Mouse (Mus musculus) MEL (cell line): ENCODE measurements around the gene Dupd1. TPM values are rescaled to one million over a fixed set of nuclear protein-coding genes. Genes with fewer than 3 reads are reported as not detected.

Experiments
- DNase-seq: peaks from one replicate; pipeline ENCODE4 v3.0.0; 2011; ENCODE audit warnings: low read depth, low spot score
- H3K27ac ChIP-seq: 2 replicates; pipeline ENCODE4 v1.5.1; 2012; ENCODE audit warnings: low read depth, mild to moderate bottlenecking, control low read depth, low read length, moderate library complexity; ENCODE audit not compliant: control insufficient read depth
- H3K27me3 ChIP-seq, 2 experiments: fragments of 150-350 bp in 1 of 2; sonication (generic) in 1 of 2; 2 replicates each; pipeline ENCODE4 v1.6.1; 2012; ENCODE audit warnings: low read length in 2 of 2, mild to moderate bottlenecking in 2 of 2, improper control_type of control experiment in 1 of 2, moderate library complexity in 1 of 2; ENCODE audit not compliant: insufficient read depth in 2 of 2, control insufficient read depth in 1 of 2
- H3K36me3 ChIP-seq, 2 experiments: 2 replicates each; pipeline ENCODE4 v1.6.1; 2012 to 2014; ENCODE audit warnings: low read length in 2 of 2, improper control_type of control experiment in 1 of 2, inconsistent platforms in 1 of 2, mild to moderate bottlenecking in 1 of 2; ENCODE audit not compliant: insufficient read depth in 2 of 2, control insufficient read depth in 1 of 2
- H3K4me1 ChIP-seq, 2 experiments: fragments of 150-350 bp in 1 of 2; sonication (generic) in 1 of 2; 2 replicates each; pipeline ENCODE4 v1.6.1; 2012; ENCODE audit warnings: low read length in 2 of 2, improper control_type of control experiment in 1 of 2, mild to moderate bottlenecking in 1 of 2; ENCODE audit not compliant: insufficient read depth in 2 of 2, control insufficient read depth in 1 of 2
- H3K4me3 ChIP-seq, 2 experiments: fragments of 150-350 bp in 1 of 2; sonication (generic) in 1 of 2; 2 replicates each; pipeline ENCODE4 v1.5.1; 2012; ENCODE audit warnings: low read depth in 2 of 2, low read length in 2 of 2, mild to moderate bottlenecking in 2 of 2, moderate library complexity in 2 of 2, control low read depth in 1 of 2, improper control_type of control experiment in 1 of 2; ENCODE audit not compliant: control insufficient read depth in 1 of 2, insufficient read depth in 1 of 2
- H3K79me2 ChIP-seq: 2 replicates; pipeline ENCODE4 v1.6.1; 2012; ENCODE audit warnings: mild to moderate bottlenecking, low read length, moderate library complexity; ENCODE audit not compliant: control insufficient read depth, poor library complexity, insufficient read depth
- H3K9ac ChIP-seq: 2 replicates; pipeline ENCODE4 v1.6.1; 2012; ENCODE audit warnings: low read depth, mild to moderate bottlenecking, control low read depth, low read length, moderate library complexity; ENCODE audit not compliant: control insufficient read depth, poor library complexity, severe bottlenecking
- H3K9me3 ChIP-seq: fragments of 150-350 bp; sonication (generic); replicated peaks from 2 replicates; pipeline ENCODE4 v1.6.1; 2012; ENCODE audit warnings: mild to moderate bottlenecking, low read length, improper control_type of control experiment, moderate library complexity; ENCODE audit not compliant: insufficient read depth
- ELF1 ChIP-seq: IDR thresholded peaks from 2 replicates; pipeline ENCODE4 v1.6.1; 2014; ENCODE audit warnings: low read depth, mild to moderate bottlenecking, inconsistent platforms, low read length, improper control_type of control experiment, moderate library complexity
- GABPA ChIP-seq: IDR thresholded peaks from 2 replicates; pipeline ENCODE4 v1.6.1; 2012; ENCODE audit warnings: low read depth, mild to moderate bottlenecking, inconsistent platforms, low read length, improper control_type of control experiment, moderate library complexity
- GATA1 ChIP-seq: IDR thresholded peaks from 2 replicates; pipeline ENCODE4 v1.6.1; 2011; ENCODE audit warnings: low read depth, low read length, improper control_type of control experiment
- HCFC1 ChIP-seq: IDR thresholded peaks from 2 replicates; pipeline ENCODE4 v1.6.1; 2012; ENCODE audit warnings: low read depth, mild to moderate bottlenecking, inconsistent platforms, low read length, improper control_type of control experiment, moderate library complexity
- JUND ChIP-seq: IDR thresholded peaks from 2 replicates; pipeline ENCODE4 v1.6.1; 2011; ENCODE audit warnings: low read depth, mild to moderate bottlenecking, improper control_type of control experiment, low read length
- KAT2A ChIP-seq: conservative IDR thresholded peaks from 2 replicates; pipeline ENCODE4 v1.6.1; 2012; ENCODE audit warnings: low read depth, low read length, improper control_type of control experiment, inconsistent platforms
- MAFK ChIP-seq: IDR thresholded peaks from 2 replicates; pipeline ENCODE4 v1.6.1; 2011; ENCODE audit warnings: low read depth, mild to moderate bottlenecking, low read length, improper control_type of control experiment, borderline replicate concordance
- MYB ChIP-seq: IDR thresholded peaks from 2 replicates; pipeline ENCODE4 v1.6.1; 2011; ENCODE audit warnings: mild to moderate bottlenecking, low read depth, low read length, improper control_type of control experiment
- MYC ChIP-seq: IDR thresholded peaks from 2 replicates; pipeline ENCODE4 v1.6.1; 2011; ENCODE audit warnings: low read depth, mild to moderate bottlenecking, low read length, improper control_type of control experiment, moderate library complexity
- POLR2A ChIP-seq, 2 experiments: IDR thresholded peaks; 2 replicates each; pipeline ENCODE4 v1.6.1; 2011 to 2012; ENCODE audit warnings: low read length in 2 of 2, mild to moderate bottlenecking in 2 of 2, control low read depth in 1 of 2, improper control_type of control experiment in 1 of 2, low read depth in 1 of 2, moderate library complexity in 1 of 2; ENCODE audit not compliant: control insufficient read depth in 1 of 2, insufficient read depth in 1 of 2, poor library complexity in 1 of 2
- POLR2AphosphoS5 ChIP-seq: IDR thresholded peaks from 2 replicates; pipeline ENCODE4 v1.6.1; 2012; ENCODE audit warnings: low read depth, borderline replicate concordance, mild to moderate bottlenecking, inconsistent platforms, low read length, moderate library complexity, mixed read lengths
- RCOR1 ChIP-seq: IDR thresholded peaks from 2 replicates; pipeline ENCODE4 v1.6.1; 2012; ENCODE audit warnings: low read depth, mild to moderate bottlenecking, inconsistent platforms, low read length, improper control_type of control experiment
- SMC3 ChIP-seq: IDR thresholded peaks from 2 replicates; pipeline ENCODE4 v1.6.1; 2011; ENCODE audit warnings: low read depth, low read length, improper control_type of control experiment
- TCF12 ChIP-seq: IDR thresholded peaks from 2 replicates; pipeline ENCODE4 v1.6.1; 2014; ENCODE audit warnings: low read depth, mild to moderate bottlenecking, inconsistent platforms, low read length, improper control_type of control experiment, moderate library complexity
- UBTF ChIP-seq: IDR thresholded peaks from 2 replicates; pipeline ENCODE4 v1.6.1; 2012; ENCODE audit warnings: low read depth, mild to moderate bottlenecking, inconsistent platforms, low read length, improper control_type of control experiment, moderate library complexity, borderline replicate concordance; ENCODE audit not compliant: insufficient read depth
- USF1 ChIP-seq: IDR thresholded peaks from 2 replicates; pipeline ENCODE4 v1.6.1; 2014; ENCODE audit warnings: low read depth, mild to moderate bottlenecking, inconsistent platforms, low read length, improper control_type of control experiment, moderate library complexity
- USF2 ChIP-seq, 2 experiments: IDR thresholded peaks; 2 replicates each; pipeline ENCODE4 v1.6.1; 2011 to 2012; ENCODE audit warnings: improper control_type of control experiment in 2 of 2, low read length in 2 of 2, borderline replicate concordance in 1 of 2, inconsistent platforms in 1 of 2, low read depth in 1 of 2, mild to moderate bottlenecking in 1 of 2; ENCODE audit not compliant: insufficient read depth in 1 of 2
- ZC3H11A ChIP-seq: IDR thresholded peaks from 2 replicates; pipeline ENCODE4 v1.6.1; 2012; ENCODE audit warnings: low read depth, mild to moderate bottlenecking, inconsistent platforms, low read length, improper control_type of control experiment
- ZMIZ1 ChIP-seq: IDR thresholded peaks from 2 replicates; pipeline ENCODE4 v1.6.1; 2012; ENCODE audit warnings: low read depth, mild to moderate bottlenecking, inconsistent platforms, low read length, improper control_type of control experiment, moderate library complexity
- ZNF384 ChIP-seq: IDR thresholded peaks from 2 replicates; pipeline ENCODE4 v1.6.1; 2012; ENCODE audit warnings: low read depth, mild to moderate bottlenecking, inconsistent platforms, low read length, improper control_type of control experiment
- polyA plus RNA-seq, 2 experiments: library from polyadenylated mRNA; stranded (reverse) in 1 of 2; unstranded in 1 of 2; fragments of >175 nt in 1 of 2; fragments of >200 nt in 1 of 2; gene quantifications; 2 replicates each; pipeline versions ENCODE4 v1.2.1 to v1.2.4; 2012; ENCODE audit warnings: low replicate concordance in 2 of 2, low read depth in 1 of 2; ENCODE audit not compliant: insufficient read length in 2 of 2, insufficient read depth in 1 of 2, missing spikeins in 1 of 2
- total RNA-seq: library from RNA; depleted of rRNA; stranded (reverse); fragments of 300-350 nt; gene quantifications from 2 replicates; pipeline ENCODE4 v1.2.3, GENCODE M21; 2012

Gene Dupd1
- total and polyA plus RNA-seq, 3 experiments, result not detected

DNA sequence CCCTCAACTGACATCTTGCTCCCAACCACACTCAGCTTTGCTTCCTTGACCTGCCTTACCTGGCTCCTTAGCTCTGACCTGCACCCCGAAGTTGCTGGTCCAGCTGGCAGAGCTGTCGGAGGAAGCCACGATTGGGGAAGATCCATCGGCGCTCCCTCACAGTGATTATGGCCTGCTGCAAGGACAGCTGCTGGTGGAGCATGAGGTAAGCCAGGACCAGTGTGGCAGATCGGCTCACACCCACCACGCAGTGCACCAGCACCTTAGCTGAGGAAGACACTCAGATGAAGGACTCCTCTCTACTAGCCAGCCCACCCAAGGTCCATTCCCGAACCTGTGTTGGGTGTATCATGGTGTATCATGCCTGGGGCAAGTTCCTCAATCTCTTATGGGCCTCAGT, 31.9 kb upstream of the Dupd1 start:
- Histone ChIP-seq H3K27ac (no peak overlapping the region), H3K4me3 (no peak overlapping the region), H3K4me1 (peaks cover 2 to 20% of the 10 kb centered on the region in 2 experiments), H3K79me2 (peaks cover 9% of the 10 kb centered on the region), H3K9ac (no peak overlapping the region), H3K9me3 (no peaks in the 10 kb centered on the region), H3K36me3 (peaks cover 0 to 4% of the 10 kb centered on the region in 2 experiments; a peak in 2 of 4 replicates), H3K27me3 (no peaks in the 10 kb centered on the region)
- no peak for DNase-seq
- TF ChIP-seq KAT2A (no peak), MAFK (no peak), USF2 (IDR thresholded peaks at IDR 0.05; ENCODE audit: borderline replicate concordance in 1 of 2, insufficient read depth in 1 of 2, low read depth in 1 of 2, low read length in 2 of 2) (no peak), TCF12 (no peak), USF1 (no peak), SMC3 (no peak), MYB (no peak), GATA1 (no peak)

DNA sequence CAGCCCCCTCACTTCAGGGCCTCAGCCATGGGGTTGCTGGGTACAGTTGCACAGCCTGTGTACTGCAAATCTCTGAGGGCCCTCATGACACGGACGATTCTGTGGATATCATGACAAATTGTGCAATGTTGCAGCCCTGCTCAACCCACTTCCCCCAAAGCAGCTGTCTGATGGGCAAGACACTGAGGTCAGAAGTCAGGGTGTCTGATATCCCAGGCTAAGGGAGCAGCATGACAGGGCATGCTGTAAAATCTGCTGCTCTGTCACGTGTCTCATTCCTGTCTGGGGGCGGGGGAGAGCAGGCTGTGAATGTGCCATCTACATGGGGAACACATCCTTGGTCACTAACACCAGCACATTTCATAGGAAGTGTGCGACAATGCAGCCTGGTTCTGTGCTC, 30.8 kb upstream of the Dupd1 start:
- Histone ChIP-seq H3K4me3 (no peak overlapping the region), H3K4me1 (peaks cover 2 to 19% of the 10 kb centered on the region in 2 experiments), H3K27me3 (no peaks in the 10 kb centered on the region), H3K9me3 (no peaks in the 10 kb centered on the region), H3K36me3 (peaks cover 0 to 4% of the 10 kb centered on the region in 2 experiments; a peak in 2 of 4 replicates), H3K79me2 (no peaks in the 10 kb centered on the region), H3K9ac (no peak overlapping the region), H3K27ac (no peak overlapping the region)
- TF ChIP-seq ZNF384 (no peak), USF1 (0 out of 2 replicates have a peak, but pooled peaks have one; percentile 26)
- no peak for DNase-seq

DNA sequence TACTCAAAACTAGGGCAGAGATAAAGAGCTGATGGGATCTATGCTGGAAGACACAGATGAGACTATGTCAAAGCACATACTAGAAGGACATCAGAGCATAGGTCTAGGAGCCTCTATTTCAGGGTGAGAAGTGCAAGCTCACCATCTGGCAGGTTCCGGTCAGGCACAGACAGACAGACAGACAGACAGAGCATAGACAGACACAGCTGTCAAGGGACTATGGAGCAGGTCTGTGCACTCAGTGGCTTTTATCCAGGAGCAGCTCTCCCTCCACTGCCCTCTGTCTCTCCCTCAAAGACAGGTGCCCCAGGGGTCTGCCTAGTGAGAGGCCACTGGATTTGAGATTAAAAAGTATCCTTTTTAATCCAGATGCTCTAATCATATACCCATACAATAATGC, 29.8 kb upstream of the Dupd1 start:
- no peak for DNase-seq
- H3K27ac ChIP-seq, result no peak overlapping the region
- no peaks in the 10 kb centered on the region for H3K27me3 ChIP-seq
- H3K79me2 ChIP-seq, result no peaks in the 10 kb centered on the region
- no peaks in the 10 kb centered on the region for H3K36me3 ChIP-seq
- no peak overlapping the region for H3K9ac ChIP-seq
- no peak overlapping the region for H3K4me3 ChIP-seq
- no peaks in the 10 kb centered on the region for H3K9me3 ChIP-seq
- H3K4me1 ChIP-seq, result peaks cover 0 to 11% of the 10 kb centered on the region in 2 experiments; a peak in 2 of 4 replicates
- TF ChIP-seq GATA1, result no peak
- TF ChIP-seq TCF12, result no peak
- TF ChIP-seq ZMIZ1, result no peak
- no peak for TF ChIP-seq HCFC1
- TF ChIP-seq ZNF384, result no peak
- TF ChIP-seq POLR2A (IDR thresholded peaks at IDR 0.05; ENCODE audit: control insufficient read depth in 1 of 2, insufficient read depth in 1 of 2, low read depth in 1 of 2, low read length in 2 of 2, poor library complexity in 1 of 2), result no peak
- no peak for TF ChIP-seq MYC
- TF ChIP-seq ZC3H11A, result no peak
- TF ChIP-seq GABPA, result no peak
- TF ChIP-seq UBTF, result no peak
- TF ChIP-seq ELF1, result no peak
- TF ChIP-seq RCOR1, result no peak
- TF ChIP-seq MYB, result no peak
- TF ChIP-seq USF2 (IDR thresholded peaks at IDR 0.05; ENCODE audit: borderline replicate concordance in 1 of 2, insufficient read depth in 1 of 2, low read depth in 1 of 2, low read length in 2 of 2), result no peak
- TF ChIP-seq POLR2AphosphoS5, result no peak
- TF ChIP-seq JUND, result no peak
- TF ChIP-seq, all 39 proteins: peak for 0
